Mouse (Mus musculus): ENCODE results near the gene Cnst. TPM values are rescaled to one million over a fixed set of nuclear protein-coding genes. Genes with fewer than 3 reads are reported as not detected.

Gene Cnst
- polyA plus RNA-seq, 1 experiment from 2014 or later = 12.1 TPM

GRCm38 (mm10) chr1:179580200-179580599 is 34.0 kb downstream of the Cnst start:
- ATAC-seq (ENCODE audit: insufficient read depth) = no peak
- Histone ChIP-seq H3K4me3 (replicated peaks) (no peak overlapping the region), H3K27ac (replicated peaks) (peak overlapping the region; percentile 38; the same call in 1 of the 2 replicates), H3K9me3 (replicated peaks) (no peaks in the 10 kb centered on the region), H3K4me1 (replicated peaks) (peaks cover 62% of the 10 kb centered on the region), H3K27me3 (no peaks in the 10 kb centered on the region), H3K4me2 (no peak overlapping the region), H3K9ac (no peak overlapping the region), H3K36me3 (replicated peaks) (peaks cover 27% of the 10 kb centered on the region)
- WGBS (ENCODE audit: insufficient replicate concordance) = 23% methylated on average over 8 of the region's 8 CpGs

DNA sequence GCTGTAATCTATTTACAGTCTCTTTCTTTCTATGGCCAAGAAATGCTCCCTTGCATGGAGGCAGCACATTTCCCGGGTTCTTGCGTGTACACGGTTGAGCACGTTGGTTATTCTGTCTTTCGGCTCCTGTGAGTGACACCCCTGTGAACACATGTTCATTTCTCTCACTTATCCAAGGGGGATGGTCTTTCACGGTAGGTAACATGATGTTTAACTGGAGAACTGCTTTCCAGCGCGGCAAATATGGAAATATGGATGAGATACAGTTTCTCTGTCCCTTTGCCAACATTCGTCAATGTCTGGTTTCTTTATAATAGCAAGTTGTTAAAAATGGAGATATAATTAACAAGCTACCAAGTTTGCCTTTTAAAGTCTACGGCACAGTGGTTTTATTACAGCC is 35.3 kb downstream of the Cnst start:
- ATAC-seq (ENCODE audit: insufficient read depth) = no peak
- no peak overlapping the region for H3K4me2 ChIP-seq

DNA sequence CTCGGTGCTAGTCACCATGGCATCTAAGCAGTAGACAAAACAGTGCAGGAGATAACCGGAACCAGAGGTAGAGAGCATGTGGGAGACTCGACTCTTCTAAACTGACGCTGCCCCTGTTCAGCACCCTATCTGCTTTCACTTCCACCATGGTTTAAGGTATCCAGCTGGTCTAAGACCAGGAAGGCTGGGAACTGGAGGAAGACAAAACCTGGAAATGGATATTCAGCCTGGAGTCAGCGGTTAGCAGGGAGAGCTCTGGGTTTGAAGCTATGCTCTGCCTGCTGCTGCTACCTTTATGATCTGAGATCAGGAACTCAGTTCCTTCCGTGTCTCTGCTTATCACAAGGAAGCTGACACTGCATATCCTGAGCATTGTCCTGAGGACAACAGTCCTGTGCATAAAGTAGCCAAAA is 35.9 kb downstream of the Cnst start:
- no peak overlapping the region for H3K9ac ChIP-seq
- ATAC-seq (ENCODE audit: insufficient read depth) = peak; percentile 11; the same call in 1 of the 2 replicates
- no peak overlapping the region for H3K4me3 ChIP-seq (replicated peaks)
- peaks cover 27% of the 10 kb centered on the region for H3K36me3 ChIP-seq (replicated peaks)
- no peaks in the 10 kb centered on the region for H3K9me3 ChIP-seq (replicated peaks)
- WGBS (ENCODE audit: insufficient replicate concordance) = 24% methylated on average over 6 of the region's 6 CpGs
- H3K27ac ChIP-seq (replicated peaks) = no peak overlapping the region
- H3K4me2 ChIP-seq = peak overlapping the region; percentile 29; the same call in 1 of the 2 replicates
- H3K4me1 ChIP-seq (replicated peaks) = peaks cover 74% of the 10 kb centered on the region
- no peaks in the 10 kb centered on the region for H3K27me3 ChIP-seq

More for the DNA sequence above, 35.3 kb downstream of the Cnst start:
- H3K4me3 ChIP-seq (replicated peaks) = no peak overlapping the region
- H3K27ac ChIP-seq (replicated peaks) = no peak overlapping the region
- 85% methylated on average over 10 of the region's 10 CpGs for WGBS (ENCODE audit: insufficient replicate concordance)
- no peak overlapping the region for H3K9ac ChIP-seq
- no peaks in the 10 kb centered on the region for H3K27me3 ChIP-seq
- peaks cover 27% of the 10 kb centered on the region for H3K36me3 ChIP-seq (replicated peaks)
- H3K9me3 ChIP-seq (replicated peaks) = no peaks in the 10 kb centered on the region
- peaks cover 69% of the 10 kb centered on the region for H3K4me1 ChIP-seq (replicated peaks)

GRCm38 (mm10) chr1:179583090-179583489 is 36.9 kb downstream of the Cnst start:
- ATAC-seq (ENCODE audit: insufficient read depth) = no peak
- H3K9ac ChIP-seq = no peak overlapping the region
- no peak overlapping the region for H3K4me2 ChIP-seq
- H3K4me3 ChIP-seq (replicated peaks) = no peak overlapping the region
- H3K4me1 ChIP-seq (replicated peaks) = peaks cover 67% of the 10 kb centered on the region
- WGBS (ENCODE audit: insufficient replicate concordance) = 34% methylated on average over 3 of the region's 3 CpGs
- H3K27ac ChIP-seq (replicated peaks) = no peak overlapping the region
- no peaks in the 10 kb centered on the region for H3K27me3 ChIP-seq
- peaks cover 27% of the 10 kb centered on the region for H3K36me3 ChIP-seq (replicated peaks)
- H3K9me3 ChIP-seq (replicated peaks) = no peaks in the 10 kb centered on the region

DNA sequence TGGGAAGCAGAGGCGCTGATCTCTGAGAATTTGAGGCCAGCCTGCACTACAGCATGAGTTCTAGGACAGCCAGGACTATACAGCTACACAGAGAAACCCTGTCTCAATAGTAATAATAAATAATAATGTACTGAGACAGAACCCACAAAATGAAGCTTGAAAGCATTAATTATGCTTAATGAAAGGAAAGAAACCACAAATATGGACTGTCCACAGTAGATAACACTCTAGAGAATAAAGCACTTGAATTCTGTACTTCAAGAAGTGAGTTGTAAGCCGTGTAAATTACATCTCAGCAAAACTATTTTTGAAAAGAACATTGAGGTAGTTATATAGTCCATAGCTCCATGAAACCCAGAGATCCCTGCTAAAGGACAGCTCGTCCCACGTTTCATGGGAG is 38.0 kb downstream of the Cnst start:
- no peak overlapping the region for H3K4me3 ChIP-seq (replicated peaks)
- H3K9me3 ChIP-seq (replicated peaks) = no peaks in the 10 kb centered on the region
- H3K27ac ChIP-seq (replicated peaks) = no peak overlapping the region
- peaks cover 56% of the 10 kb centered on the region for H3K4me1 ChIP-seq (replicated peaks)
- WGBS (ENCODE audit: insufficient replicate concordance) = 63% methylated on average over 4 of the region's 4 CpGs
- H3K36me3 ChIP-seq (replicated peaks) = peaks cover 23% of the 10 kb centered on the region
- no peak overlapping the region for H3K9ac ChIP-seq
- ATAC-seq (ENCODE audit: insufficient read depth) = no peak
- H3K27me3 ChIP-seq = no peaks in the 10 kb centered on the region
- H3K4me2 ChIP-seq = no peak overlapping the region

DNA sequence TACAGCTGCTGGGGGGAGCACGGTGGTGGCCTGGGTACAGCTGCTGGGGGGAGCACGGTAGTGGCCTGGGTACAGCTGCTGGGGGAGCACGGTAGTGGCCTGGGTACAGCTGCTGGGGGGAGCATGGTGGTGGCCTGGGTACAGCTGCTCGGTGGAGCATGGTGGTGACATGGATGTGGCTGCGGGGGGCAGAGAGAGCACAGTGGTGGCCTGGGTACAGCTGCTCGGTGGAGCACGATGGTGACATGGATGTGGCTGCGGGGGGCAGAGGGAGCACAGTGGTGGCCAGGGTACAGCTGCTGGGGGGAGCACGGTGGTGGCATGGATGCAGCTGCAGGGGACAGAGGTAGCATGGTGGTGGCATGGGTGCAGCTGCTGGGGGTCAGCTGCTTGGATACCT is 39.5 kb downstream of the Cnst start:
- no peak for ATAC-seq (ENCODE audit: insufficient read depth)
- Histone ChIP-seq H3K27ac (replicated peaks) (no peak overlapping the region), H3K9ac (no peak overlapping the region), H3K9me3 (replicated peaks) (no peaks in the 10 kb centered on the region), H3K4me3 (replicated peaks) (no peak overlapping the region), H3K4me1 (replicated peaks) (peaks cover 42% of the 10 kb centered on the region), H3K36me3 (replicated peaks) (peaks cover 9% of the 10 kb centered on the region), H3K4me2 (no peak overlapping the region), H3K27me3 (no peaks in the 10 kb centered on the region)
- WGBS (ENCODE audit: insufficient replicate concordance) = 89% methylated on average over 9 of the region's 9 CpGs

- no peak overlapping the region for H3K4me2 ChIP-seq
- no peak overlapping the region for H3K4me3 ChIP-seq (replicated peaks)
- ATAC-seq (ENCODE audit: insufficient read depth) = peak; percentile 31; the same call in 1 of the 2 replicates
- WGBS (ENCODE audit: insufficient replicate concordance) = 58% methylated on average over 3 of the region's 3 CpGs
- no peaks in the 10 kb centered on the region for H3K27me3 ChIP-seq
- peaks cover 4% of the 10 kb centered on the region; the same call in 1 of the 2 replicates for H3K36me3 ChIP-seq (replicated peaks)
- no peak overlapping the region for H3K9ac ChIP-seq
- no peak overlapping the region for H3K27ac ChIP-seq (replicated peaks)
- peaks cover 37% of the 10 kb centered on the region for H3K4me1 ChIP-seq (replicated peaks)
- no peaks in the 10 kb centered on the region for H3K9me3 ChIP-seq (replicated peaks)
Observed at GRCm38 (mm10) chr1:179586430-179587095, 40.4 kb downstream of the Cnst start.

GRCm38 (mm10) chr1:179588230-179588629 is 42.1 kb downstream of the Cnst start:
- ATAC-seq (ENCODE audit: insufficient read depth) = no peak
- 77% methylated on average over 4 of the region's 4 CpGs for WGBS (ENCODE audit: insufficient replicate concordance)
- Histone ChIP-seq H3K9me3 (replicated peaks) (no peaks in the 10 kb centered on the region), H3K27me3 (no peaks in the 10 kb centered on the region), H3K36me3 (replicated peaks) (peaks cover 9% of the 10 kb centered on the region), H3K4me3 (replicated peaks) (no peak overlapping the region), H3K27ac (replicated peaks) (no peak overlapping the region), H3K4me1 (replicated peaks) (peaks cover 23% of the 10 kb centered on the region), H3K4me2 (no peak overlapping the region), H3K9ac (no peak overlapping the region)

- ATAC-seq (ENCODE audit: insufficient read depth) = no peak
- Histone ChIP-seq H3K27me3 (no peaks in the 10 kb centered on the region), H3K4me1 (replicated peaks) (0 out of 2 replicates have a peak, but pooled peaks cover 3% of the 10 kb centered on the region), H3K9ac (no peak overlapping the region), H3K27ac (replicated peaks) (no peak overlapping the region), H3K36me3 (replicated peaks) (peaks cover 14% of the 10 kb centered on the region), H3K9me3 (replicated peaks) (no peaks in the 10 kb centered on the region), H3K4me2 (no peak overlapping the region), H3K4me3 (replicated peaks) (no peak overlapping the region)
- 84% methylated on average over 12 of the region's 12 CpGs for WGBS (ENCODE audit: insufficient replicate concordance)
Observed at GRCm38 (mm10) chr1:179591639-179592038, 45.5 kb downstream of the Cnst start.

GRCm38 (mm10) chr1:179592143-179592542 is 46.0 kb downstream of the Cnst start:
- Histone ChIP-seq H3K4me2 (no peak overlapping the region), H3K4me1 (replicated peaks) (no peaks in the 10 kb centered on the region), H3K4me3 (replicated peaks) (no peak overlapping the region), H3K9me3 (replicated peaks) (no peaks in the 10 kb centered on the region), H3K27ac (replicated peaks) (no peak overlapping the region), H3K9ac (no peak overlapping the region), H3K36me3 (replicated peaks) (peaks cover 14% of the 10 kb centered on the region), H3K27me3 (no peaks in the 10 kb centered on the region)
- 89% methylated on average over 2 of the region's 2 CpGs for WGBS (ENCODE audit: insufficient replicate concordance)
- no peak for ATAC-seq (ENCODE audit: insufficient read depth)

DNA sequence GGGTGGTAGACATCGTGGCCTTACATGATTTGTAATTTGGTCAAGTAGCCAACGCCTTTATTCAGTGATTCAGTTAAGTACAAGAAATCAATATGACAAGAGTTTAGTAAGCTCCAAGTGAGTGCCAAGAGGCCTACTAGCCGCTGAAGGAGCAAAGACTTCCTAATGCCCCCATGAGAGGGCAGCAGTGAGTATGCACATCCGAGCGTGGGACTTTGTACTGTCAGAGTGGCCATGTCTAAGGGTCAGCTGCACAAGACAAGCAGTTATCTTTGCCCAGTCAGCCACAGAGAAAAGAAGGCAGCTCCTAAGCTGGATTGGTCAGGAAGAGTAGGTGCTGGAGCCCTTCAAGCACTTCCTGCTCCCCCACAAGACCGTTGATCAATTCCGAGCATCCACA is 46.8 kb downstream of the Cnst start:
- no peaks in the 10 kb centered on the region for H3K4me1 ChIP-seq (replicated peaks)
- H3K36me3 ChIP-seq (replicated peaks) = peaks cover 14% of the 10 kb centered on the region
- no peaks in the 10 kb centered on the region for H3K27me3 ChIP-seq
- H3K4me3 ChIP-seq (replicated peaks) = no peak overlapping the region
- H3K9me3 ChIP-seq (replicated peaks) = no peaks in the 10 kb centered on the region
- 74% methylated on average over 7 of the region's 7 CpGs for WGBS (ENCODE audit: insufficient replicate concordance)
- H3K27ac ChIP-seq (replicated peaks) = no peak overlapping the region
- ATAC-seq (ENCODE audit: insufficient read depth) = no peak
- no peak overlapping the region for H3K9ac ChIP-seq
- no peak overlapping the region for H3K4me2 ChIP-seq

- WGBS (ENCODE audit: insufficient replicate concordance) = 79% methylated on average over 6 of the region's 6 CpGs
- Histone ChIP-seq H3K27ac (replicated peaks) (no peak overlapping the region), H3K9me3 (replicated peaks) (no peaks in the 10 kb centered on the region), H3K36me3 (replicated peaks) (peaks cover 4% of the 10 kb centered on the region; the same call in 1 of the 2 replicates), H3K4me3 (replicated peaks) (no peak overlapping the region), H3K4me1 (replicated peaks) (no peaks in the 10 kb centered on the region), H3K9ac (no peak overlapping the region), H3K4me2 (no peak overlapping the region), H3K27me3 (no peaks in the 10 kb centered on the region)
- ATAC-seq (ENCODE audit: insufficient read depth) = no peak
Observed at GRCm38 (mm10) chr1:179598386-179598785, 52.2 kb downstream of the Cnst start.
